Mouse (Mus musculus) gastrocnemius, postnatal 25 days (tissue): ENCODE measurements around the gene Dolpp1. TPM values are rescaled to one million over a fixed set of nuclear protein-coding genes. Genes with fewer than 3 reads are reported as not detected.
"Not testable (repeated sequence)": the region's sequence is repeated elsewhere in the genome, so short reads cannot be mapped to it uniquely, and the experiment has no call there.

ENCODE experiments used
- DNase-seq: peaks from one replicate; pipeline ENCODE4 v3.0.0; 2022
- total RNA-seq, 2 experiments: library from RNA; stranded (reverse); gene quantifications; 1 replicate in 1 of 2; 2 replicates in 1 of 2; pipeline ENCODE4 v1.2.3; 2021

The Dolpp1 gene
- total RNA-seq, 2 experiments from 2014 or later, result 5.2 to 6.8 TPM

DNA sequence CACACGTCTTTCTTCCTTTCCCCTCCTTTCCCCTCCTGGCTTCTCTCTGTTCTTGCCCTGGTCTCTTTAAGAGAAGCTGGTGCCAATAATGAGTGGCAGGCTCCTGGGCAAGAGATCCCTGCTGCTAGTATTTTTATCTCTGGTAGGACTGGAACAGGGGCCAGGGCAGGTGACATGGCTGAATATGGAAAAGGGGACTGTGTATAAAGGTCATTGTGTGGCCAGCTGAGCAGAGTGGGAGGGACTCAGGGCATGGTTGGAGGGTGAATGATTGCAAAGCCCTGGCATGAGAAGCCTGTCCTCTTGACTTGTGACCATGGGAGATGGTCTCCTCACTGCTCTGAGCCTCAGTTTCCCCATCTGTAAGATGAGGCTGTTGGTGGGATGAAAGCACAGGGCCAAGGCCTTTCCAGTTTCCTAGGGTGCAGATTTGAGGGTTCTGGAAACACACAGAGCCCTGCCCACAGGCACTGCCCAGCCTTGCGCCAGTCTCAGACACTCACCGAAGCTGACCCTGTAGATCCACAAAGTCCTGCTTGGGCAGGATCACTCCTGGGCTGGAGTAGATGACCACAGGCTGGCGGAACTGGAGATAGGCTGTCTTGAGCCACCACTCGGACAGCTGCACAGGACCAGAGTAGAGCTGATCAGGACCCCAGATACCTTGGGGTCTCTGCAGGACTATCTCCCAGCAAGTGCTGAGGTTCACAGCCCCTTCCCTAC lies 17.6 kb downstream of the Dolpp1 start:
- peak; percentile 80 for DNase-seq

DNA sequence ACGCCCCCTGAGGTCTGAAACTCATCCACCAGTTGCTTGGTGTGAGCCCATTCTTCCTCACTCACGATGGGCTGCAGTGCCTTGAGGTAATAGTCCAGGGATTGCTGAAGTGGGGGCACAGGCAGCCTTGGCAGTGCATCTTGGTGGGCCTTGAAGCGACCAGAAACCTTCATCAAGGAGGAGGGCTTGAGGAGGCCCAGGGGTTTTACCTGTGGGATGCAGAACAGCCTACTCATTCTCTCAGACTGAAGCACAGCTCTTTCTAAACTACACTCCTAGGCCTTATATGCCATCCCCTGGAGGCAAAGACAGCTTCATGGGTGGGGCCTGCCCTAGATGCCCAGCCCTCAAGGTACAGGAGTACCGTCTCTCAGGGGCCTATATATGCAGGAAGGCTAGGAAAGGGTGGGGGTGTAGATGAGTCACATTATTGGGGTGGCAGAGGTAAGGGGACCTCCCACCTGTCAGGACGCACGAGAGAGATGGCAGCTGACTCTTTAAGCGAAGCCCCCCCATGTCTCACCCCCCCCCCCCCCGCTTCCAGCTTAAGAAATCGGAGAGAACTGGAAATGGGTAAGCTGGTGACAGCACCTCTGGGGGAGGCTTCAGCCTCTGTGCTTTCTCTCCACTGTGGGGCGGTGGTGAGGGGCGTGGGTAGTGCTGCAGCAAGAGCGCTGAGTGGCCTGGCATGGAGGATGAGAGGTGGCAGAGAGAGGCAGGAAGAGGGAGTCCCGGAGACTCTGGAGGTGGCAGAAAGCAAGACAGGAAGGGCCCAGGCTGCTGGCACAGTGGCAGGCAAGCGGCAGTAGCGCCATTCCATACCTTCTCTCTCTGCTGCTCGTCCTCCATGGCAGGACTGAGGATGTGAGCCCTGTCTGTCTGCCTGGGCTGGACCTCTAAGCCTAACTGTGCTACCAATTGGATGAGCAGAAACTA lies 21.3 kb downstream of the Dolpp1 start:
- DNase-seq, result no peak

DNA sequence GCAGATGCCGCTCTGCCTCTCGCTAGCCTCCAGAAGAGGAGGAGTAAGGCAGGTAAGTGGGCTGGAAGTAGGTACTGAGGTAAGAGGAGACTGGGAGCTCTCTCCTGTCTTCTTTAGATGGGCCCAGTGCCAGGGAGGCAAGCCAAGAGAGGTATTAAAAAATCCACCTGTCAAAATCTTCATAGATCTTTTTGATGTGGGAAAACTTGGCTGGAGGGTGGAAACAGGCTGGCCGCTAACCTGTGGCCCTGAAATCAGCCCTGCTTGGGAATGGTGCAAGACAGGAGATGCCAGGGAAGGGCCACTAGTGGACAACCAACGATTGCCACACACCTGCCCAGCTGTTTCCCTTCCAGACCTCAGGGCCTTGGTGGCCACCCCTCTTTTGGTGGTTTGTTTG lies 22.0 kb downstream of the Dolpp1 start:
- no peak for DNase-seq

DNA sequence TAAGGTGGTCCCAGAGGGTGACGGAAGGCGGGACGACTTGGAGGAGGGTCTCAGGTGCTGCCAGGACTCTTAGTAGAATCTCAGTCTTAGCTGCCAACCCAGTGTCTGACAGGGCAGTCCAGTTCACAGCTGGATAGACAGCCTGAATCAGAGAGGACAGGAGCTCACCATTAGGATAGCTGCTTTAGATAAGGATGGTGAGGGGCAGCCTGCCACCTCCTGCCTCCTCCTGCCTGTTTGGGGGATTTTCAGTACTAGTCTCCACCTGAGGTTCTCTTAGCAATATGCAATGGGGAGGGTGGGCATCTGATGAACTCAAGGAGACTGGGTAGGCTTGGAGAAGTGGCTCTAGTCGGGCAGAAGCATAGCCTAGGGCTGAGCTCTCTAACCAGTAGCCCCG lies 22.6 kb downstream of the Dolpp1 start:
- no peak for DNase-seq

DNA sequence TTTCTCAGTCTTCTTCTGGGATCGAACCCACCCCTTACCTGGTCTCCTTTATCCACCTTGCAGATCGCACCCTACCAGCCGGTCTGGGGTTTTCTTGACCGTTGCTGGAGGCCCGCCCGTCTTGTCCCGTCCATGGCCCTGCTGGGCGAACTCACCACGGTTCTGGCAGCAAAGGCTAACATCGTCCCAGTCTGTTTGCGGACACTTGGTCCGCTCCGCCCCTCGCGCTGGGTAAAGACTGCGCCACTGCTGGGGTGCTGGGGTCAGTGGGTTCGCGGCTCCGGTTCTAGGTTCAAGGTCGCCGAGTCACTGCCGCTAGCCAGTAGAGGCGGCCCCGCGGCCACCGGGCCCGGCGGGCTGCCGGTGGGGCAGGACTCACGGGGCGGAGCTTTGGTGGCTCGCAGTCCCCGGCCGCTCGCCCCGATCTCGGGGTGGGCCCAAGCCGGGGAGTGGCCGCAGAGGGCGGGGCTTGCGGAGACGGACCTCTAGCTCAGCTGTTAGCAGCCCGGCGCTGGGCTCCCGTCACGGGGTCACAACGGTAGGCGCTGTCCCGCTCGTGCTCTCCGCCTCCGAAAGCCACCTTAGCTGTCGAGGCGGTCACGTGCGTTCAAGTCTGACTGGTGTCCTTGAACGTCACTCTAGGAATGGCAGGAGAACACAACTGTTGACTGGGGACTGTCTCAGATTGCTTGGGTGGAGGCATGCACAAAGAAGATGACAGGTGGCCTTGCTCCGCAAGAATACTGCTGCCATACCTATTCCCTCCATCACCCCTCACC lies 23.3 kb downstream of the Dolpp1 start, which contains the start of gene Crat:
Gene Crat (minus strand): TSS at position 657 of the 779 bp plus-strand sequence.
- DNase-seq, result peak; percentile 98

DNA sequence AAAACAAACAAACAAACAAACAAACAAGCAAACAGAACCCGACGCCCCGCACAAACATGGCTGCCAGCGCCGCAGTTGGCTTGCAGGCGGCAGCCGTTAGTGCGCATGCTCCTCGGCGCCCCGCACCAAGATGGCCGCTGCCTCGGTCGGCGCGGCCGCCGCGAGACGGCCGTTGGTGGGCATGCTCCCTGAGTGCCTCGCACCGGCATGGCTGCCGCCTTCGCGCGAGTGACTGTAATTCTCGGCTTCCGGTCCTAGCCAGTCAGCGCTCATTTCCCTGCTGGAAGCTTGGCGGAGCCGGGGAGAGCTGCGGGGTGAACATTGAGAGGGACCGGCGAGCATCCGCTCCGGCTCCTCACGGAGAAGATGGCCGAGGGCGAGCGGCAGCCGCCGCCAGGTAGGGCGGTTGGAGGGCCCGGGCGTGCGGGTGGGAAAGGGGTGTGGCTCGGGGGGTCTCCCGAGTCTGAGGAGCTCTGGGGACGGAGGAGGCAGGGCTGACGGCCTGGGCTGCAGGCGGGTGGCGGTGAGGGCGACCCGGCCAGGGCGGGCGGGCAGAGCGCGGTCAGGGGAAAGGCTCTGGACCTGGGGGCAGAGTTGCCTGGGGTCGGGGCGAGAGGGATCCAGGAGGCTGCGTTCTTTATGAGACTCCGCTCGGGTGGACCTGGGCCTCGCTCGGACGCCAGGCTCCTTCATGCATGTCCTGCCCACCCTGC lies 24.0 kb downstream of the Dolpp1 start, which contains the start of gene Ptpa:
Gene Ptpa (plus strand): TSS at position 104 of the 713 bp plus-strand sequence.
- DNase-seq, result peak; percentile 91

DNA sequence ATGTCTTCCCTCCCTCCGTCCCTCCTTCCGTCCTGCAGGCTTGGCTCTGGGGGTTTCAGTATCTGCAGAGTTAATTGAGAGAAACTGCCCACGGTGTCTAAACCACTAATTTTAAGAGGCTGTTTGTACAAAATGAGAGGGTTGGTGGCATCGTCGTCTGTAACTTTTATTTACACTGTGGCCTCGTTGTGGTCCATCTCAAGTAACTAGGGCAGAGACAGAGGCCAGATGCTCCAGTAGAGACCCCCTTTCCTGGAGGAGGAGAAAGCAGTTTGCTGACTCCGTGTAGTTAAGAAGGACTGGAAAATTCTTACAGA lies 24.6 kb downstream of the Dolpp1 start:
- DNase-seq, result no peak

DNA sequence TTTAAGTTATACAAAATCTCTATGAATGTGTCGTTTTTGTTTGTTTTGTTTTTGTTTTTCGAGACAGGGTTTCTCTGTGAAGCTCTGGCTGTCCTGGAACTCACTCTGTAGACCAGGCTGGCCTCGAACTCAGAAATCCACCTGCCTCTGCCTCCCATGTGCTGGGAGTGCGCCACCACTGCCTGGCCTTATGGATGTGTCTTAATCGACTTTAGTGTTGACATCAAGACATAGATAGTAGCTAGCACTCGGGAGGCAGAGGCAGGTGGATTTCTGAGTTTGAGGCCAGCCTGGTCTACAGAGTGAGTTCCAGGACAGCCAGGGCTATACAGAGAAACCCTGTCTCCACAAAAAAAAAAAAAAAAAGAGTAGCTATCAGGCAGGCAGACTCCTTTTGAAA lies 25.1 kb downstream of the Dolpp1 start:
- DNase-seq, result not testable (repeated sequence)

DNA sequence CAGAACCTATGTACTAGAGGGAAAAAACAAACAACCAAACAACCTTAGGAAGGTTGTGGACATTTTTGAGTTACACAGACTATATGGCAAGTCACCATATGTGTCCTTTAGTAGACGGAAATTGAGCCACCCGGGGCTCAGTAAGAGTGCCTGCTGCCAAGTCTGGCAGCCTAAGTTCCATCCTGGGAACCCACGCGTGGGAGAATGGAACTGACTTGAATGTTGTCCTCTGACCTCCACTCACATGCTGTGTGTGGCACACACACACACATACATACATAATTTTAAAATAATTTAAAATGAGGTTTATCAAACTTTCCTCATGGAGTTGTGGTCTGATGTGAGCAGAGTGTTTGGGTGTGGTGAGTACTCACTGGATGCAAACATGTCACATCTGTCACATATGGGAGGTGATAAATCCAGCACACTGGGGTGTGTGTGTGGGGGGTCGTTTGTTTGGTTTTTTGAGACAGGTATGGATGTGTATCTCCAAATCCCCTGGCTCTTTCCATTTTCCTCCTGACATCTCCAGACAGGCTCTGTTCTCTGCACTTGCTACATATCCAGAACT lies 25.6 kb downstream of the Dolpp1 start:
- DNase-seq, result no peak

DNA sequence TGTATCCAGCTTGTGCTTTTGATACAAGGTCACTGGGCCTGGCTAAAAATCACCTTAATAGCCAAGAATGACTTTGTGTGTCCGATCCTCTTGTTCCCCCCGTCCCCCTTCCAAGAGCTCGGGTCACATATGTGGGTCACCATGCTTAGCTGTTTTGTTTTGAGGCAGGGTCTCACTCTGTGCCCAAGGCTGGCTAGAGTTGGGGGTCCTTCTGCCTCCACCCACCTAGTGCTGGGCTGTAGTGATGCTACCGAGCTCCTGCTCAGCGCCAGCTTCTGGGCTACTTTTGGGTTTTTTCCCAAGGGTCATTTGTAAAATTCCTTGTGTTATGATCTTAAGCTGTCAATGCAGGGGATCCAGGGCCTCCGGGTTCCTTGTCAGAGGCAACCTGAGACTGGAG lies 26.2 kb downstream of the Dolpp1 start:
- DNase-seq, result no peak

DNA sequence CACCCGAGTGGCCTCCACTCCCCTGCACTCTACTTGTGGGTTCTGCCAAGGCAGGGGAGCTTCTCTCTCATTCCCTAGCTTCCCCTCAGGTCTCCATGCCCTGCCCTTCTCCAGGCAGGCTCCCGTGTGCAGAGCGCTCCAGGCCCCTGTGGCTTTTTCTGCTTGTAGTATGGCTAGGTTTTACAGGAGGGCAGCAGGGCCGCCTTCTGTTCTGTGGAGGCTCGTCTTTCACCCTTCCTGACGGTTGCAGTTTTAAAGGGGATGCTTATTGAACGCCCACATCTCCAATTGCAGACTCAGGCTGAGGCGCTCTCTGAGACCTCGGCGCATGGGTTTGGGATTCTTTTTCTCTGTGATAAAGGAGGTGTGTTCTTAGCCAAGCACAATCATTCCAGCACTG lies 27.1 kb downstream of the Dolpp1 start:
- no peak for DNase-seq

DNA sequence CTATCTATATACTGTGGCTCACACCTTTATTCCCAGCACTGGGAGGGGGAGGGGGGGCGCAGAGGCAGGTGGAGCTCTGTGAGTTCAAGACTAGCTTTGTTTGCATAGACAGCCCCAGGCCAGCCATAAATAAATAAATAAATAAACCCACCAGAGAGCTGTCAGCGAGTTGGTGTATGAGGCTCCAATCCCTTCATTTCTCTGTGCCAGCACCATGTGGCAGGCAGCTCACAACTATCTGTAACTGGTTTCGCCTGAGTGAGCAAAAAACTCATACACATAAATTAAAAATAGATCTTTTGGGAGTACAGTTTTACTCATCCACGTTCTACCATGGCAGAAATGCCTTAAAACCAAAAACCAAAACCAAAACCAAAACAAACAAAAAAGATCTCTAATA lies 29.4 kb downstream of the Dolpp1 start:
- no peak for DNase-seq

DNA sequence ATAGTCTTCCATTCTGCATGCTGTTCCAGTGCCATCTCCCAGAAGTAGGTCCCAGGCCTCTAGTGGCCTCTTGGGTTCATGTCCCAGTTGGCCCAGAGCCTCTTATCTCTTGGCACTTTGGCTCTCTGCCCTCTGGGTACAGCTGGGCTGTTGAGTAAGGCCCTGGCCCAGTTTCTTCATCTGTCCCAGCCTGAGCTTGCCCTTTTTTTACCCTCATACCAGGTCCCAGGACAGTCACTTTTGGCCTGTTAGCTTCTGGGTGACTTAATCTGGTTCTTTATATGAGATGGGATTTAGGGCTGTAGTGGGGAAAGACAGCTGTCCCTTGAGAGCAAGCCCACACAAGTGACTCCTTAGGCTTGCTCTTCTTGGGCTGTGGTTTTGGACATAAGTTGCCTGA lies 37.1 kb downstream of the Dolpp1 start:
- peak; percentile 73 for DNase-seq

DNA sequence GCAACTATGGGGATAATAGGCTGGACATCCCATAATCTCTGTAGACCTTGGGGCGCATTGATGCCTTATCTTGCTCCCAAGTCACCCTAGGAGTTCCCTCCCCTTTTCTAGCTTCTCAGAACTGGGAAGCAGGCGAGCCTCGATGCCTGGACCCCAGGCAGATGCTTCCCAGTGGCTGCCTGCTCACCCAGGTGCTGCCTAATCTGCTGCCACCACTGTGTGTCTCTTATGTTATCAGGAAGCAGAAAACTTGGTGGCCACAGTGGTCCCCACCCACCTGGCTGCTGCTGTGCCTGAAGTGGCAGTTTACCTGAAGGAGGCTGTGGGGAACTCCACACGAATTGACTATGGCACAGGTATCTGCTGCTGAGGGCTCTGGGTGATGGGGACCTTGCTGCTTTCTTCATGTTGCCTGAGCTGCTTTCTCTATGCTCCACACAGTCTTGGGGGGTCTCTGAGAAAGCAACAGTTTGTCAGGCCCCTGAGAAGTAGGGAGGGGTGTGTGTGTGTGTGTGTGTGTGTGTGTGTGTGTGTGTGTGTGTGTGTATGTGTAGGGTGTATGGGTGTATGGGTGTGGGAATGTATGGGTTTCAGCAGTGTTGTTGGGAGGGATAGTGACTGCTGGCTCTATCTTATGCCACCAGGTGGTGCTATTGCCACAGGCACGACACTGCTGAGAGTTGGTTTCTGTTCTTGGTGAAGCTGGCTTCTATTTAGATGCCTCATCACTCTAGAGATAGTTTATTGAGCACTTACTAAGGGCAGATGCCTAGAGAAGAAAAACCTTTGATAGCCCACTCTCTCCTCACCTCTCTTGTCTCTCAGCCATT lies 43.5 kb downstream of the Dolpp1 start:
- DNase-seq, result no peak

DNA sequence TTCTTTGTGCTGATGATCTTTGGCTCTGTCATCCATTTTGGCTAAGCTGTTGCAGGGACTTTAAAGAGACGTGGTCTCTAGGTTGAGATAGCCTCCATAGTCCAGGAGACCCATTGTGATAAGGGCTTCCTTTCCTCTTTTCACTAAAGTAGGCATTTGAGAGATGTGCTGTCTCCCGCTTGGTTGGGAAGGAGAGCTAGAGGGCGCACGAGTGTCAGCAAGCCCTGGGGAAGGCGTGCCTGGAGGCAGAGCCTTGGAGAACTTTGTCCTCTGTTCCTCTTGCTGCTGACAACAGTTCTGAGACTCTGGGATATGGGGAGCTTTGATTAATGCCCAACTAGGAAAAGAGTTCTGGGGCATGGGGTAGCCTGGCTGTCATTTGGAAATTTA lies 44.1 kb downstream of the Dolpp1 start:
- no peak for DNase-seq

DNA sequence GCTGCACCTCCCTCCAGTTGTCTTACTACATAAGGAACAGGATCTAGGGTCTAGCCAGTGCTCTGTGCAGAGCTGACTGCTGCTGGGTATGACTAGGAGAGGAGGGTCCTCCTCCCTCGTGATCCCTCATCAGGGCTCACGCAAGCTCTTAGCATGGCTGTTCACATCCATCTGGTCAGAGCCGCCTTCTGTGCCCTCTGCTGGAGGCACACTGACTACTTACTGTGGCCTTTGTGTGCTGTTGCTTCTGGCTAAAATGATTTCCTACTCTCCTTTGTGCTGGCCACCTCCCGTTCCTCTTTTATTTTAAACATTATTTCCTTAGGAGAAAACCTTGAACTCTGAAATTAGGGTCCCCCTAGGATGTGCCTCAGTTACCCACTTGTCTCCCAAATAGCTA lies 44.8 kb downstream of the Dolpp1 start:
- DNase-seq, result no peak

DNA sequence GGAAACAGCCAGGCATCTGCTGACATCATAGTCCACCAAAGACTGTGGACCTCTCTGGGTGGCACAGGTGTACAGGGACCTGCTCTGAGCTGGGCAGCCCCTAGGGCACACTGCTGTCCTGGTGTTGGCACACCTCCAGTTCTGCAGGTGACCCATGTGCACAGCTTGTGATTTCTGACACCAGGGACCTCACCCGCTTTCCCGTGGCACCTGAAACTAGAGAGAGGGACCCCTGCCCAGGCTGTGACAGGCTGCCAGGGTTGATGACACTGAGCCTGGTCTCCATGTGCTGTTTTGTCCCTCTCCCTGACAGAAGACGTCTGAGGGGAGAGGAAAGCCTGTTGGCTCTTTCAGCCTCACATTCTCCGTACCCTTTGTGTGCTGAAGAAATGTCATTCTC lies 45.7 kb downstream of the Dolpp1 start:
- DNase-seq, result no peak

DNA sequence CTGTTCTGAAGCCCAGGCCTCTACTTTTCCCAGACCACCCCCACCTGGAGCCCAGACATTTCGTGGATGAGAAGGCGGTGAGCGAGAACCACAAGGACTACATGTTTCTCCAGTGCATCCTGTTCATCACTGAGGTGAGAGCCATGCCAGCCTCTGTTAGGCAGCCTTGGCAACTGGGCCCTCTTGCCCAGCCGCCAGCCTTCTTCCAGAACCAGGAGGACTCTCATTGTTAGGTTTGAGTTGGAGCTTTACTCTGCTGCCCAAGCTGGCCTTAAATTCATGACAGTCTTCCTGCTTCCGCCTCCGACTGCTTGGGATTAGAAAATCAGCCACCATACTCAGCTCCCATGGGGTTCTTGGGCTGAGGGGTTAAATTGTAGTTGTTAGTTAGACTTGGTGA lies 47.6 kb downstream of the Dolpp1 start:
- DNase-seq, result no peak

DNA sequence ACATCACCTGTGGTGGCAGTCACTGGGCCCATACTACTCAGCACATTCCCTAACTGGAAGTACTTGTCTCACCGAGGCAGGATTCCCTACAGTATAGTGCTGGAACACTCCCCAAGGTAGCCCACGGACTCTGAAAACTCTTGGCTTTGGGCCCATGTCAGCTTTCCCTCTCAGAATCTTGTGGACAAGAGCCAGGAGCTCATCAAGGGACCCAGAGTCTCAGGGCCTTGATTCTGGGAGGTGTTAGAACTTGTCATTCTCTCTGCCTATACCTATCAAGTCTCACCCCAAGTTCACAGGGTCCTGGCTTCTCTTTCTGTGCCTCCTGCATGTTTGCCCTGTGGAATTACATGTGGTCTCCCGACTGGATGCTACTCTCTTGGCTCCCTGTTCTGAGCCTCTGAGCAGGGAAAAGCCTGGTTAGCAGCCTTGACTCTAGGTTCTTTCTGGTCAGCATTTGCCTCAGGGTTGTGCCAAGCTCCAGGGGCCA lies 48.2 kb downstream of the Dolpp1 start:
- no peak for DNase-seq

DNA sequence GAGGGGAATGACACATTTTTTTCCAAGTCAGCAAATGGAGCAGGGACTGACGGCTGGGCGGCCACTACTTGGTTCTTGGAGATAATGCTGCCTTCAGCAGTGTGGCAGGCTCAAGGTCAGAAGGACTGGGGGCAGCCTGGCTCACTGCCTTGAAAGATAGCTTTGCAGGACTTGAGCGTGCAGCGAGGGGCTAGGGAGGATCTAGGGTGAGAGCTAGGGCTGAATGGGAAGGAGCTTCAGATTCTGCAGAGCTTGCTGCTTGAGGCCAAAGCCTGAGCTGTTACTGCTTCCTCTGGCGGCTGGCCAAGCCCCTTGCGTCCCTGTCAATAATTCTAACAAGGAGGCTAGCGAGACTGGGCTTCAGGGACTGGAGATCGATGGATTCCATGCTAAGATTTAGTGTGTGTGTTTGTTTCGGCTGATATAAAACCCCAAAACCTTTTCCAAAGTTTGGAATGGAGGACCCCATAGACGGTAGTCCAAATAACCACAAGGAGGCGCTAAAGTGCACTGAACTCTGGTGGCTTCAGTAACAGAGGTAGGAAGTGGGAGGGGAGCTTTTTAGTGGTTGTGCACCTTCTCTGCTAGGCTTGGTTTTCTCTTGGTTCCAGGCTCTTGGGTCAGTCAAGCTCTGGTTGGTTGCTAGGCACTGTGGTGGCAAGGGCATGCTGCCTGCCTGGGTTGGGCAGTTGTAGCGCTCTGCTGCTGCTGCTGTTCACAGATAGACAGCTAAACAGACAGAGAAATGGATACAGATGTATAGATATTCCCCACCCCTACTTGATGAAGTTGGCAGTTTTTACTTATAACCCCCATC lies 48.9 kb downstream of the Dolpp1 start:
- DNase-seq, result peak; percentile 62
